Mouse (Mus musculus) lung, embryonic 14.5 days (tissue): ENCODE results near the gene Ppp2r1b. TPM values are rescaled to one million over a fixed set of nuclear protein-coding genes. Genes with fewer than 3 reads are reported as not detected.

Source experiments
- ATAC-seq: fragments of 200-750 bp; cut with Nextera tagmentation; 2 replicates; pipeline ENCODE4 v1.8.0; 2017; ENCODE audit warnings: mild to moderate bottlenecking, moderate TSS enrichment, moderate library complexity; ENCODE audit not compliant: insufficient read depth
- DNase-seq: peaks from one replicate; pipeline ENCODE4 v3.0.0-alpha.2; 2015
- H3K27ac ChIP-seq: fragments of 300-500 bp; sonication (generic); 2 replicates; pipeline ENCODE4 v1.5.1; 2014; ENCODE audit warnings: low read depth, mild to moderate bottlenecking, moderate library complexity
- H3K27me3 ChIP-seq: fragments of 300-500 bp; sonication (generic); 2 replicates; pipeline ENCODE4 v1.6.1; 2014; ENCODE audit warnings: low read length, control low read depth; ENCODE audit not compliant: insufficient read depth
- H3K36me3 ChIP-seq: fragments of 300-500 bp; sonication (generic); 2 replicates; pipeline ENCODE4 v1.6.1; 2014; ENCODE audit warnings: control low read depth; ENCODE audit not compliant: insufficient read depth
- H3K4me1 ChIP-seq: fragments of 300-500 bp; sonication (generic); 2 replicates; pipeline ENCODE4 v1.6.1; 2014; ENCODE audit warnings: antibody characterized with exemption, control low read depth; ENCODE audit not compliant: insufficient read depth
- H3K4me2 ChIP-seq: fragments of 300-500 bp; sonication (generic); 2 replicates; pipeline ENCODE4 v1.6.1; 2014; ENCODE audit warnings: mild to moderate bottlenecking
- H3K4me3 ChIP-seq: fragments of 300-500 bp; sonication (generic); 2 replicates; pipeline ENCODE4 v1.5.1; 2014; ENCODE audit warnings: low read depth, low read length
- H3K9ac ChIP-seq: fragments of 300-500 bp; sonication (generic); 2 replicates; pipeline ENCODE4 v1.6.1; 2014
- H3K9me3 ChIP-seq: fragments of 300-500 bp; sonication (generic); 2 replicates; pipeline ENCODE4 v1.6.1; 2016; ENCODE audit warnings: low read depth, low read length, control low read depth
- CTCF ChIP-seq: IDR thresholded peaks from 2 replicates; pipeline ENCODE4 v1.5.1; 2016; ENCODE audit warnings: antibody characterized with exemption, low read depth
- WGBS: fragments of 180-500 bp; shearing (Covaris S2); extraction: QIAGEN DNeasy Blood & Tissue Kit; methylation state at CpG from one replicate; pipeline ENCODE4 v1.1.7; 2014; 5-methylcytosine and 5-hydroxymethylcytosine counted together
- polyA plus RNA-seq: library from polyadenylated mRNA; unstranded; fragments of >200 nt; fragmentation: Nextera tagmentation; extraction: Ambion mirVana; gene quantifications from 2 replicates; pipeline ENCODE4 v1.2.1, GENCODE M21; 2014

Gene Ppp2r1b
- polyA plus RNA-seq, 1 experiment from 2014 or later, result 73.7 TPM

GRCm38 (mm10) chr9:50884093-50884492 is 39.0 kb downstream of the Ppp2r1b start:
- Histone ChIP-seq H3K36me3 (peaks cover 39% of the 10 kb centered on the region), H3K4me3 (no peak overlapping the region), H3K9me3 (no peaks in the 10 kb centered on the region), H3K9ac (no peak overlapping the region), H3K4me1 (peaks cover 28% of the 10 kb centered on the region), H3K4me2 (no peak overlapping the region), H3K27ac (peak overlapping the region; percentile 74; the same call in 1 of the 2 replicates), H3K27me3 (no peaks in the 10 kb centered on the region)
- ATAC-seq (no peak), DNase-seq (no peak)
- 69% methylated on average over 8 of the region's 8 CpGs for WGBS
- no peak for TF ChIP-seq CTCF

- Histone ChIP-seq H3K4me2 (no peak overlapping the region), H3K4me3 (no peak overlapping the region), H3K36me3 (peaks cover 31% of the 10 kb centered on the region), H3K27me3 (no peaks in the 10 kb centered on the region), H3K9ac (no peak overlapping the region), H3K9me3 (no peaks in the 10 kb centered on the region), H3K4me1 (peaks cover 28% of the 10 kb centered on the region), H3K27ac (peak overlapping the region; percentile 74)
- WGBS, result 37% methylated on average over 10 of the region's 10 CpGs
- no peak for TF ChIP-seq CTCF
- DNase-seq, result peak; percentile 87
- ATAC-seq, result peak; percentile 58
These were observed 39.9 kb downstream of the Ppp2r1b start for GRCm38 (mm10) chr9:50884741-50885599.

GRCm38 (mm10) chr9:50885600-50885987 is 40.5 kb downstream of the Ppp2r1b start:
- Histone ChIP-seq H3K9me3 (no peaks in the 10 kb centered on the region), H3K36me3 (peaks cover 24% of the 10 kb centered on the region), H3K27me3 (no peaks in the 10 kb centered on the region), H3K4me3 (no peak overlapping the region), H3K27ac (peak overlapping the region; percentile 48; the same call in 1 of the 2 replicates), H3K4me1 (peaks cover 28% of the 10 kb centered on the region), H3K9ac (no peak overlapping the region), H3K4me2 (no peak overlapping the region)
- peak; percentile 21 for DNase-seq
- no peak for TF ChIP-seq CTCF
- ATAC-seq, result no peak
- 38% methylated on average over 1 of the region's 1 CpGs for WGBS

GRCm38 (mm10) chr9:50886870-50887269 is 41.8 kb downstream of the Ppp2r1b start:
- no peak overlapping the region for H3K4me2 ChIP-seq
- H3K4me1 ChIP-seq, result peaks cover 28% of the 10 kb centered on the region
- 89% methylated on average over 1 of the region's 1 CpGs for WGBS
- H3K4me3 ChIP-seq, result no peak overlapping the region
- DNase-seq, result no peak
- no peak overlapping the region for H3K9ac ChIP-seq
- no peak for TF ChIP-seq CTCF
- H3K9me3 ChIP-seq, result no peaks in the 10 kb centered on the region
- ATAC-seq, result no peak
- H3K27me3 ChIP-seq, result no peaks in the 10 kb centered on the region
- peaks cover 12% of the 10 kb centered on the region for H3K36me3 ChIP-seq
- H3K27ac ChIP-seq, result no peak overlapping the region

- no peak overlapping the region for H3K4me3 ChIP-seq
- no peak for TF ChIP-seq CTCF
- ATAC-seq (peak; percentile 77), DNase-seq (peak; percentile 65)
- peaks cover 28% of the 10 kb centered on the region for H3K4me1 ChIP-seq
- H3K36me3 ChIP-seq, result peaks cover 13% of the 10 kb centered on the region
- 18% methylated on average over 4 of the region's 4 CpGs for whole genome bisulfite sequencing
- no peaks in the 10 kb centered on the region for H3K27me3 ChIP-seq
- no peak overlapping the region for H3K9ac ChIP-seq
- peak overlapping the region; percentile 28; the same call in 1 of the 2 replicates for H3K27ac ChIP-seq
- H3K9me3 ChIP-seq, result no peaks in the 10 kb centered on the region
- H3K4me2 ChIP-seq, result no peak overlapping the region
These were observed 42.2 kb downstream of the Ppp2r1b start for GRCm38 (mm10) chr9:50887351-50887750.

- H3K4me3 ChIP-seq, result no peak overlapping the region
- H3K27ac ChIP-seq, result no peak overlapping the region
- H3K36me3 ChIP-seq, result peaks cover 13% of the 10 kb centered on the region
- DNase-seq (no peak), ATAC-seq (no peak)
- no peak overlapping the region for H3K9ac ChIP-seq
- no peak for TF ChIP-seq CTCF
- H3K9me3 ChIP-seq, result no peaks in the 10 kb centered on the region
- H3K27me3 ChIP-seq, result no peaks in the 10 kb centered on the region
- 50% methylated on average over 6 of the region's 6 CpGs for WGBS
- H3K4me2 ChIP-seq, result no peak overlapping the region
- peaks cover 27% of the 10 kb centered on the region for H3K4me1 ChIP-seq
These were observed 44.1 kb downstream of the Ppp2r1b start for GRCm38 (mm10) chr9:50889211-50889610.

- no peaks in the 10 kb centered on the region for H3K27me3 ChIP-seq
- no peak for DNase-seq
- WGBS, result 63% methylated on average over 4 of the region's 4 CpGs
- H3K4me1 ChIP-seq, result peaks cover 19% of the 10 kb centered on the region
- ATAC-seq, result no peak
- TF ChIP-seq CTCF, result no peak
- H3K9me3 ChIP-seq, result no peaks in the 10 kb centered on the region
- H3K27ac ChIP-seq, result no peak overlapping the region
- H3K4me3 ChIP-seq, result no peak overlapping the region
- no peak overlapping the region for H3K4me2 ChIP-seq
- H3K36me3 ChIP-seq, result peaks cover 19% of the 10 kb centered on the region
- H3K9ac ChIP-seq, result no peak overlapping the region
These were observed 44.9 kb downstream of the Ppp2r1b start for GRCm38 (mm10) chr9:50889964-50890363.
